Mouse (Mus musculus) cerebellum, adult (tissue): Measurements from ENCODE around the gene 1700074P13Rik.
"Not testable (repeated sequence)": the region's sequence is repeated elsewhere in the genome, so short reads cannot be mapped to it uniquely, and the experiment has no call there.

ENCODE experiments used
- ATAC-seq: cut with Nextera tagmentation; 2 replicates; pipeline ENCODE4 v1.9.2; 2017; ENCODE audit warnings: mild to moderate bottlenecking, moderate library complexity, mixed read lengths; ENCODE audit not compliant: insufficient number of reproducible peaks, low FRiP score, low TSS enrichment

1700074P13Rik gene

DNA sequence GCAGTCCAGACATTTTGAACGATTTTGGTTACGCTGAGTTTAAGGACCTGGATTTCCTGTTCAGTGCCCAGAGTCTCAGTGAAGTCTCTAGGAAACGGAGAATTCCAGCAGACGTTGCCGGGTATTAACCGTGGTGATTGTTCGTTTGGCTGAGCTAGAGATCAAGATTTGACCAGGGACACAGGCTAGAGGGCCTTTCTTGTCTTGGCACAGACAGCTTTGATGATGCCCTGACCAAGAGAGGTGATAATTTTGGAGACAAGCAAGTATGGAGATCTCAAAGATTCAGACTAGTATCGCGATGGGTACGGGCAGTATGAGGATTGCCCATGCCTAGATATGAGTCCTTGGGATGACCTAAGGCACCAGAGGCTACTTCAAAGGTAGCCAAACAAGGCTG, at the start of gene 1700074P13Rik:
Gene 1700074P13Rik, minus strand, starts transcription at position 101 of the 400 bp plus-strand sequence.
- ATAC-seq, result no peak

DNA sequence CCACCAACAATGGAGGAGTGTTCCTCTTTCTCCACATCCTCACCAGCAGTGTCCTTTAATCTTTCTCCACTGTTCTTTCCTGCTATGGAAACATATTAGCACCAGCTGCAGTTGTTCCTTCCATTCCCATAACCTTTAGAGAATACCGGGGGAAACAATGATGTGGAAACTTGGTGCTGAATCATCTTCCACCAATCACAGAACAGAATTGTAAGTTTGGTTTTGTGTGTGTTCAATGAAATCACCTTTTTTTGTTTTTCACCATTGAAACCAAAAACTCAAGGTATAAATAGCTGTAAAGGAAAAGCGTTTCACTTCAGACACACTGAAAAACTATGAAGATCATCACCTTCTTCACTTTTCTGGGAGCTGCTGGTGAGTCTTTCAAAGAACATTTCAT, 24.1 kb upstream of the 1700074P13Rik start, which contains the start of gene 1810009J06Rik:
Gene 1810009J06Rik, plus strand, starts transcription at position 301 of the 400 bp plus-strand sequence.
- ATAC-seq, result not testable (repeated sequence)

DNA sequence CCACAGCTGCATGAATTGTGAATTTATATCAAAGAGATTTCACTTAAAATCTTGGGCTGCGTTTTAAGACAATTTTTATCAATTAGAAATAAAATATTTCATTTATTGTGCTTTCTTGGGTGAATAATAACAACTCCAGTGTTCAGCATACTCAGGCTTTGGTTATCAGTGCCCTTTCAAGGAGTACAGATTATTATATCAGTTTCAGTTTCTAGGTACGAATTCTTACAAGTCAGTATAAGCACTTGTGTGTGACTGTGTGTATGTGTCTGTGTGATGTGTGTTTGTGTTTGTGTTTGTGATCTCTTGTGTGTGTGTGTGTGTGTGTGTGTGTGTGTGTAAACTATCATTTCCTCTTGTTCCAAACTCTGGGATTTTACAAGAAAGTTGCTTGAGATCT, 13.4 kb upstream of the 1700074P13Rik start:
- ATAC-seq, result no peak

DNA sequence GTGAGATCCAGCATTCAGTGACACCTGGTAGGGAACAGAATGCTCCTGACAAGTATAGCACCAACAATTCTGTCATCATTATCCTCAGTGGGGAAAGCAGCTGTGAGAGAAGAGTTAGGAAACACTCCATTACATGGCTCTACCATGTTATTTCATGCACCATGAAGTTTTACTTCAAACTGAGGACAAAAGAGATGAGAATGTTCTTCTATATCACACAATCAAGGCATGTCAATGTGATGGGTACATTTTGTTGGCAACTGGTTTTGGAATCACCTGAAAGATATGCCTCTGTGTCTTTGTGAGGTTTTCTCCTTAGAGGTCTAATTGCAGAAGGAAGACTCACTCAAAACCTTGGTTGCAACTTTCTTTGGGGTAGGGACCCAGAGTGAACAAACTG, 11.4 kb upstream of the 1700074P13Rik start, which contains the start of gene Gm4744:
Gene Gm4744, minus strand, starts transcription at position 101 of the 400 bp plus-strand sequence.
- no peak for ATAC-seq

DNA sequence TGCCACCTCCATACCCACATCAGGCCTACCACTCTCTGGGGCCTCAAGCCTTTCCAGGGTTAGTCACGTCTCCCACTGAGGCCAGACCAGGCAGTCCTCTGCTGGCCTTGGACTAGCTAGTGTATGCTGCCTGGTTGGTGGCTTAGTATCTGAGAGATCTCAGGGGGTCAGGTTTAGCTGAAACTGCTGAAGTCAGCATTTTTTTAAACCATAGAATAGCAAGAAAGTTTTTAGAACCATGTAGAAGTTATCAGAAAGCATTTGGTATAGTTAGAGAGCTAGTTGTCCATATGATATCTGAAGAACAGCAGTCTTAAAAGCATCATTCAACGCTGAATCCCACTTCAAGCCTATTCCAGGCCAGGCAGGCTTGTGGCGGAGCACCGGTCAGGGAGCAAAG, 20.4 kb downstream of the 1700074P13Rik start:
- ATAC-seq, result no peak

DNA sequence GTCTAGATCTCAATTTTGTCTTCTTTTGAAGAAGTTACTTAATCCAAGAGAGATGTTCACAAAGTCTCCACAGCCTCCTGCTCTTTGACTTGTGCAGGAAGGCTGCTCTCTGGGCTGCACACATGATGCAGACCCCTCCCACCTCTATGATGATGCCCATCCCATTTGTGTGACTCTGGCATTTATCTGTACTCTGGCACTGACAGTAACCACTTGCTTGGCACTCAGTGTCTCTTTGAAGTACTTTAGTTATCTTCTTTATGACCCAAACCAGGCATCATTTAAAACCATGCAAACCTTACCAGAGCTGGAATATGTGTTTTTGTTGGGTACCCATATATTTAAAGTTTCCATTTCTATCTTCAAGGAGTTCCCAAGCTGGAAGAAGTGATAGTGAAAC, 40.1 kb downstream of the 1700074P13Rik start, which contains the start of gene Prss58:
Gene Prss58, minus strand, starts transcription at position 101 of the 400 bp plus-strand sequence.
- no peak for ATAC-seq

DNA sequence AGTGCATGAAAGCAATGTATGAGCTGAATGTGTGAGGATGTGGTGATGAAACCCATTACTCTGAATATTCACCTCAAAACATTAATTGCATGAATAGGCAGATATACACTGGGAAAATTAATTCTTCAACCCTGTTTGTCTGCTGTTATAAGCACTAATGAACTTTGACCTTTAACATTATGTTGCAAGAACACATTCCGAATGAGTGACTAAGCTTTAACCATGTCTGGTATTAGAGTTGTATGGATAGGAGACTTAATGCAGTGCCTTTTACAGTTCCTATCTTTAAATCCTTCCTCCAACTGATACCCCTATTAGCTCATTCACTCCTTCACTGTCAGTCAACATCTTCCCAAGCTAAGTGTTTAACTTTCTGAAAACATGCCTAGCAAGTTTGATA, 45.6 kb downstream of the 1700074P13Rik start:
- no peak for ATAC-seq

DNA sequence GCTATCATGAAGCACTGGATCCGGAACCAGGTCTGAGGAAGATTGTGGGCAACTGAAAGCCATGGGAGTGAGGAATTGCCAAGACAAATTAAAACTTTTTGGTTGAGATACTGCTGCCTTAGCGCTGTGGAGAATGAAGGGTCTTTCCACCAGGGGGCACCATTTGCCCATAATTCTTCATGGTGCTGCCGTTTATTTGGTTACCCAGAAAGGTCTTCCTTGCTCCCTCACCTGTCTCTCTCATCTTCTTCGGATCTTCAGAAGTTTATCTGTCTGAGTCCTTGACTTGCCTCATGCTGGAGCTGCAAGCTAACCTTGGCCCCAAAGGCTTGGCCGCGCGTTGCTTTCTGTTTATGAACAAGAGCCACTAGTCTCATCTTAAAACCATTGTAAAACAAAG, 46.8 kb downstream of the 1700074P13Rik start:
- no peak for ATAC-seq

DNA sequence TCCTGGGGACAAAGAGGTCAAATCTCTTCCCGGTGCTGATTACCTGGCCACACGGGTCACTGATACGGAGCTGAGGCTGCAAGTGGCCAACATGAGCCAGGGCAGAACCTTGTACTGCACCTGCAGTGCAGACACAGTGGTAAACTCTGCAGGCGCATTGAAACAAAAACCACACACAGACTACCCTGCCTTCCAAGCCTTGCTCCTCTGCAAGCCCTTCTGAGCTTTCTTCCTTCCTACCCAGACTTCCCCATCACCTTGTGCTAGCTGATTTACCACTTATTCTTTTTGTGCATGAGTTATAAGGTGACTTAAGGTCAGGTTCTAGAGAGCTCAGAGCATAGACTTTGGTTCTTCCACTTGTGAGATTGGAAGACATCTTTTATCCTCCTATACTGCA, 48.6 kb downstream of the 1700074P13Rik start:
- ATAC-seq, result no peak

DNA sequence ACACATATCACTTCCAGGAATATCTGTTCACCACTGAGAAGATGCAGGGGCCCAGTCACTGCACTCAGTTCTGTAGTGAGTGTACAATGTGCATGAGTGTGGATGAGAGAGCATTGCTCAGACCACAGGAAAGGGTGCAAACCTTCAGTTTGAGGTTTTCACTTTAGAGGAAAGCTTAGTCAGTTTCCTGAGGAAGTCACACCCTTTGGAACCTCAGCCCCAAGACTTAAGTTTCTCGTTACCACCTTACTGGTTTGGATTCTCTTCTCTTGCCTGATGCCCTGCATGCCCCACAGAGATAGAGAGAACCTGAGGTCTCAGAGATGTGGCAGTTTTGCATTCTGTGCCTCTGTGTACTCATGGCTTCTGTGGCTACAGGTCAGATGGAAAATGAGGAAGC, 49.4 kb downstream of the 1700074P13Rik start:
- ATAC-seq, result no peak

DNA sequence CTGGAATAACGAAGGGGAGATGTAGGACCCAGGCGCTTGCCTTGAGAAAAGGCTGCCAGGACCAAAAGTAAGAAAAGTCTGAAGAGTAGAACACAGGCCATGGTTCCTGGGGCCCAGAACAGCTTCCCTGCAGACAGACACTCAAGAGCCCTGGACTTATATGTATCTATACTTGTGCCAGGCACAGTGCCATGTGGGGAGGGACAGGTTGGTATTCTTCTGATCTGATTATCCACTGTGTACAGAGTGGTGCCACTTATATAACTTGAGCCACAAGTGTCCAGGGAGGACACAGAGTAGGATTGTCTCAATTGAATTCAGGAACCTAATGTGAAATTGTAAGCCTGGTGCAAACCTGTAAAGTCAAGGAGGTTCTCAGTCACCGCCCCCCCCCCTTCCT, 53.0 kb downstream of the 1700074P13Rik start, which contains the start of gene Moxd2:
Gene Moxd2, minus strand, starts transcription at position 101 of the 400 bp plus-strand sequence.
- no peak for ATAC-seq
